Mouse (Mus musculus) hindbrain, embryonic 11.5 days (tissue): ENCODE measurements around the gene Eva1c. TPM values are rescaled to one million over a fixed set of nuclear protein-coding genes. Genes with fewer than 3 reads are reported as not detected.

ENCODE experiments used
- ATAC-seq: fragments of 200-750 bp; cut with Nextera tagmentation; 2 replicates; pipeline ENCODE4 v1.8.0; 2017; ENCODE audit warnings: mild to moderate bottlenecking, moderate TSS enrichment, moderate library complexity; ENCODE audit not compliant: low FRiP score
- DNase-seq: peaks from one replicate; pipeline ENCODE4 v3.0.0-alpha.2; 2015; ENCODE audit warnings: low spot score
- H3K27ac ChIP-seq: fragments of 300-500 bp; sonication (generic); 2 replicates; pipeline ENCODE4 v1.5.1; 2014; ENCODE audit warnings: mild to moderate bottlenecking, low read depth, low read length
- H3K27me3 ChIP-seq: fragments of 300-500 bp; sonication (generic); 2 replicates; pipeline ENCODE4 v1.6.1; 2014; ENCODE audit warnings: mild to moderate bottlenecking, low read length, moderate library complexity, mixed read lengths; ENCODE audit not compliant: control insufficient read depth, insufficient read depth
- H3K36me3 ChIP-seq: fragments of 300-500 bp; sonication (generic); 2 replicates; pipeline ENCODE4 v1.6.1; 2014; ENCODE audit warnings: mild to moderate bottlenecking, low read length, moderate library complexity, mixed read lengths; ENCODE audit not compliant: control insufficient read depth, insufficient read depth
- H3K4me1 ChIP-seq: fragments of 300-500 bp; sonication (generic); replicated peaks from 2 replicates; pipeline ENCODE4 v1.6.1; 2014; ENCODE audit warnings: low read length, mixed read lengths; ENCODE audit not compliant: control insufficient read depth, insufficient read depth
- H3K4me2 ChIP-seq: fragments of 300-500 bp; sonication (generic); replicated peaks from 2 replicates; pipeline ENCODE4 v1.6.1; 2014; ENCODE audit warnings: mild to moderate bottlenecking, low read depth, low read length
- H3K4me3 ChIP-seq: fragments of 300-500 bp; sonication (generic); 2 replicates; pipeline ENCODE4 v1.5.1; 2014; ENCODE audit warnings: low read depth, low read length
- H3K9ac ChIP-seq: fragments of 300-500 bp; sonication (generic); 2 replicates; pipeline ENCODE4 v1.6.1; 2014; ENCODE audit warnings: low read depth, low read length
- H3K9me3 ChIP-seq: fragments of 300-500 bp; sonication (generic); 2 replicates; pipeline ENCODE4 v1.6.1; 2016; ENCODE audit warnings: low read length; ENCODE audit not compliant: control insufficient read depth
- WGBS: fragments of 180-500 bp; shearing (Covaris S2); extraction: QIAGEN DNeasy Blood & Tissue Kit; methylation state at CpG from one replicate; pipeline ENCODE4 v1.1.7; 2014; 5-methylcytosine and 5-hydroxymethylcytosine counted together
- polyA plus RNA-seq: library from polyadenylated mRNA; unstranded; fragments of >200 nt; fragmentation: Nextera tagmentation; extraction: Ambion mirVana; gene quantifications from 2 replicates; pipeline ENCODE4 v1.2.1, GENCODE M21; 2014

Eva1c gene
- polyA plus RNA-seq, 1 experiment from 2014 or later = 1.9 TPM

DNA sequence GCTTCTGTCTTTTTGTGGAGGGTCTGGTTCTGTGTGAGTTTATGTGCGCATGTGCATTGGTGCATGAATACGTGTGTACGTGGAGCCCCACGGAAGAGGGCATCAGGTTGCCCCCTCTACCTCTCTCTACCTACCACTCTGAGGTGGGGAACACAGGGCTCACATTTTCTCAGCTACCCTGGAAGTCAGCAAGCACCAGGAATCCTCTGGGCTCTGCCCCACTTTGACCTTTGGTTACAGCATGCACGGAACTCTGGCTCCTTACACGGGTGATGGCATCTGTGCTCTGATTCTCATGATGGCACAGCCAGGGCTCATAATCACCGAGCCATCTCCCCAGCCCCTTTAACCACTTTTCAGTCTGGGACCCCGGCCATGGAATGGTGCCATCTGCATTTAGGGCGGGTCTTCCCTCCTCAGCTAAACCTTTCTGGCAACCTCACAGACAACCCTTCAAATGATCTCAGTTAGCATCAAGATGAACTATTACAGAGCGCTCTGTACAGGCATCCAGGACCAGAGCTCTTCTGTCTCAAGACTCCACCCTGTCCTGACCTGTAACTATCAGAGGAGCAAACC lies 37.0 kb downstream of the Eva1c start:
- ATAC-seq = no peak
- 87% methylated on average over 10 of the region's 10 CpGs for WGBS
- DNase-seq = no peak
- H3K36me3 ChIP-seq = no peaks in the 10 kb centered on the region
- no peaks in the 10 kb centered on the region; the same call in 1 of the 2 replicates for H3K27me3 ChIP-seq
- H3K27ac ChIP-seq = no peak overlapping the region
- H3K4me2 ChIP-seq = no peak overlapping the region
- H3K9ac ChIP-seq = no peak overlapping the region
- no peak overlapping the region for H3K4me3 ChIP-seq
- H3K9me3 ChIP-seq = no peaks in the 10 kb centered on the region
- H3K4me1 ChIP-seq = no peaks in the 10 kb centered on the region

DNA sequence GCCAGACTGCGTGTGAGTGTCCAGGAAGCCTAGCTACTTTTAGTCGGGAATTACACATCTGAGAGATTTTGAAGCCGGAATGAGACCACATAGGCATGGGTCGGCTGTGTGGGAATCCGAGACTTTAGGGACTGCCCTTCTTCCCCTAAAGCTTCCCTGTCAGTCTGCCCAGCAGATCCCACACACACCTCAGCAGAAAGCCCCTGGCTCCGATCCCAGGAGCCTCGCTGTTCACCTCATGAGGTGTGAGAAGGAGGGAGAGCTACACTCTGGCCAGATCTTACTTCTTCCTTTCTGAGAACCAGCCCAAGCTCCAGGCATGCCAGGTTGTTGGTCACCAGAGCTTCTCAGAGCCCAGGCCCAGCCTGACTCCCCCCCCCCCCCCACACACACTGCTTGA lies 38.2 kb downstream of the Eva1c start:
- 73% methylated on average over 7 of the region's 7 CpGs for WGBS
- ATAC-seq (no peak), DNase-seq (no peak)
- no peaks in the 10 kb centered on the region; the same call in 1 of the 2 replicates for H3K27me3 ChIP-seq
- no peak overlapping the region for H3K4me2 ChIP-seq
- no peaks in the 10 kb centered on the region for H3K36me3 ChIP-seq
- H3K27ac ChIP-seq = no peak overlapping the region
- no peak overlapping the region for H3K9ac ChIP-seq
- H3K4me1 ChIP-seq = no peaks in the 10 kb centered on the region
- H3K4me3 ChIP-seq = no peak overlapping the region
- H3K9me3 ChIP-seq = no peaks in the 10 kb centered on the region

GRCm38 (mm10) chr16:90865652-90866051 lies 39.1 kb downstream of the Eva1c start:
- DNase-seq (no peak), ATAC-seq (no peak)
- Histone ChIP-seq H3K9ac (no peak overlapping the region), H3K4me1 (no peaks in the 10 kb centered on the region), H3K4me2 (no peak overlapping the region), H3K27me3 (no peaks in the 10 kb centered on the region; the same call in 1 of the 2 replicates), H3K9me3 (no peaks in the 10 kb centered on the region), H3K36me3 (no peaks in the 10 kb centered on the region), H3K27ac (no peak overlapping the region), H3K4me3 (no peak overlapping the region)
- 73% methylated on average over 9 of the region's 9 CpGs for WGBS

- no peak overlapping the region for H3K9ac ChIP-seq
- 23% methylated on average over 7 of the region's 7 CpGs for WGBS
- H3K4me2 ChIP-seq = no peak overlapping the region
- no peaks in the 10 kb centered on the region for H3K36me3 ChIP-seq
- no peaks in the 10 kb centered on the region for H3K4me1 ChIP-seq
- ATAC-seq (no peak), DNase-seq (no peak)
- no peaks in the 10 kb centered on the region for H3K9me3 ChIP-seq
- H3K4me3 ChIP-seq = no peak overlapping the region
- no peaks in the 10 kb centered on the region; the same call in 1 of the 2 replicates for H3K27me3 ChIP-seq
- H3K27ac ChIP-seq = no peak overlapping the region
These were observed 41.6 kb downstream of the Eva1c start for GRCm38 (mm10) chr16:90868129-90868528.

DNA sequence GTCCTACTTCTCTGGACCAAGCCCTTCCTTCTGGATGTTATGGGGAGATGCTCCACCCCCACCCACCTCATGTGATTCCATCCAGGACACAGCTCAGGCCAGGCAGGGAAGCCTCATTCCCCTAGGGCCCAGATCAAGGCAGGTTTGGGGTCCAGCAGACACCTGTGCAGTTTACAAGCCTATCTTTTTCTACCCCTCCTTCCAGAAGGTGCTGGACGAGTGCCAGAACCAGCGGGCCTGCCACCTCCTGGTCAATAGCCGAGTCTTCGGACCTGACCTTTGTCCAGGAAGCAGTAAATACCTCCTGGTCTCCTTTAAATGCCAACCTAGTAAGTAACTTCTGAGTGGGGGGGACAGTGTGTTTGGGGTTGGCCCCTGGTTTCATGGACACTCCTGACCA lies 42.8 kb downstream of the Eva1c start:
- no peak overlapping the region for H3K4me3 ChIP-seq

DNA sequence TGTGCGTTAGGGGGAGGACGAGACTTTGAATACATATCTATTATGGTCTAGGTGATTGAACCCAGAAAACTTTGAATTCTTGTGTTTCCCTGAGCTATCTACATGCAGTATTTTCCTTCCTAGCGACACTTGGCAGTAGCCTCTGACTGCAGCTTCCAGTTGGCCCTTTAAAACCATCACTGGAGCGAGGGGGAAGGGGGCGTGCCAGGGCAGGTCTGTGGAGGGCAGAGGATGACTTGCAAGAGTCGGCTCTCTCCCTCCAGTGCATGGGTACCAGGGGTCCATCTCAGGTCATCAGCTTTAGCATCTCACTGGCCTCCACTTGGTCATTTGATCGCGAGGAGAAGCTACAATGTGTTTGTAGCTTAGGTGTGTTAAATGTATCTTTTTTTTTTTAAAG lies 46.4 kb downstream of the Eva1c start:
- Histone ChIP-seq H3K9me3 (no peaks in the 10 kb centered on the region), H3K27ac (no peak overlapping the region), H3K27me3 (no peaks in the 10 kb centered on the region), H3K4me3 (no peak overlapping the region), H3K9ac (no peak overlapping the region), H3K36me3 (no peaks in the 10 kb centered on the region), H3K4me1 (no peaks in the 10 kb centered on the region), H3K4me2 (no peak overlapping the region)
- no peak for ATAC-seq
- DNase-seq = no peak
- WGBS = 70% methylated on average over 8 of the region's 8 CpGs

More for the DNA sequence above, 42.8 kb downstream of the Eva1c start:
- H3K36me3 ChIP-seq = no peaks in the 10 kb centered on the region
- no peak overlapping the region for H3K4me2 ChIP-seq
- no peak overlapping the region for H3K27ac ChIP-seq
- DNase-seq (no peak), ATAC-seq (no peak)
- no peaks in the 10 kb centered on the region for H3K9me3 ChIP-seq
- no peak overlapping the region for H3K9ac ChIP-seq
- H3K4me1 ChIP-seq = no peaks in the 10 kb centered on the region
- 89% methylated on average over 4 of the region's 4 CpGs for WGBS
- H3K27me3 ChIP-seq = no peaks in the 10 kb centered on the region; the same call in 1 of the 2 replicates

DNA sequence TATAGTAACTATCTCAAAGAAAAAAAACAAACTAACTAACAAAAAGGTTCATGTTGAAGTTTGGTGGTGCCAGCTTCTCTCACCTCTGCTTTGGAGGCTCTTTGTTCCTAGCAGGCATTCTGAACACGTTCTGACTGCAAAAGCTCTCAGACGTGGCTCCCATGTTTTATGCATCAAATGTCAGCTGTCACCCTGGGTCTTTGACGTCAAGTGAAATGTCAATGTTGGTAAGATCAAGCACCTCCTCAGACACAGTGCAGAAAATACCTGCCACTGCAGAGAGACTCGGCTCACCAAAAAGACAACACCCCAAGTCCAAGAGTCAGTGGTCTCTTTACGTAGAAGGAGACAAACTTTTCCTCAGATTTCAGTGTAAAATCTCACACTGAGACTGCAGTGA lies 48.0 kb downstream of the Eva1c start:
- no peak overlapping the region for H3K4me2 ChIP-seq
- WGBS = 52% methylated on average over 5 of the region's 5 CpGs
- no peak overlapping the region for H3K9ac ChIP-seq
- DNase-seq (no peak), ATAC-seq (no peak)
- H3K4me1 ChIP-seq = no peaks in the 10 kb centered on the region
- no peaks in the 10 kb centered on the region for H3K27me3 ChIP-seq
- H3K4me3 ChIP-seq = no peak overlapping the region
- H3K9me3 ChIP-seq = no peaks in the 10 kb centered on the region
- no peak overlapping the region for H3K27ac ChIP-seq
- H3K36me3 ChIP-seq = no peaks in the 10 kb centered on the region

DNA sequence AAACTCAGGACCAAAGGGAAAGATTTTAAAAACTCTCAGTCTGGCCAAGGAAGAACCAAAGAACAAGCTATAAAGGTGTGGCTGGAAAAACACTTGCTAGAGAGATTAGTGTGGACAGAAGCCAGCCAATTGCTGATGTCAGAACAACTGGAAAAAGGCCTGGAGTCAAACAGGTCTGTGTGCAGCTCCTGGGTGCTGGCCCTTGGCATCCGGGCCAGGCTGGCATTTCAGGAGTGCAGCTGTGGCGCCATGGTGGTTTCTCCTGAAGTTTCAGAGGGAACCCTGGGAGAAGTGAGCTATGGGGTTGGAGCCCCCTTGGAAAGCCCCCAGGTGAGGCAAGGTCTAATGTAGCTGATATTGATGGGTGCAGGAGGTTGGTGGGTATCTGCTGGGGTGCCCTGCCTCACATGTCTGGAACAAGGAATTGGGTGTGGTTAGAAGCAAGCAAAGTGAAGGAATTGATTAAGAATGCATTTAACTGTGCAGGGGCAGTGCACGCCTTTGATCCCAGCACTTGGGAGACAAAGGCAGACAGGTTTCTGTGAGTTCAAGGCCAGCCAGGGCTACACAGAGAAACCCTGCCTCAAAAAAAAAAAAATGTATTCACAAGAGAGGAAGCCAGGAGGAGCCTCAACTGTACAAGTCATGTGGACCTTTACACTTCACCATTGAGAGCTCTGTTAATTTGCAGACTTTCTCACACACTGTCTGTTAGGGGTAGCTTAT lies 51.8 kb downstream of the Eva1c start:
- Histone ChIP-seq H3K9ac (no peak overlapping the region), H3K4me2 (no peak overlapping the region), H3K4me3 (no peak overlapping the region), H3K27ac (no peak overlapping the region), H3K27me3 (no peaks in the 10 kb centered on the region), H3K36me3 (no peaks in the 10 kb centered on the region), H3K9me3 (no peaks in the 10 kb centered on the region), H3K4me1 (no peaks in the 10 kb centered on the region)
- ATAC-seq (no peak), DNase-seq (no peak)
- WGBS = 89% methylated on average over 3 of the region's 3 CpGs

- ATAC-seq = no peak
- H3K4me3 ChIP-seq = no peak overlapping the region
- H3K9me3 ChIP-seq = no peaks in the 10 kb centered on the region
- WGBS = 75% methylated on average over 8 of the region's 8 CpGs
- H3K4me2 ChIP-seq = no peak overlapping the region
- H3K4me1 ChIP-seq = no peaks in the 10 kb centered on the region
- H3K27me3 ChIP-seq = no peaks in the 10 kb centered on the region
- no peaks in the 10 kb centered on the region for H3K36me3 ChIP-seq
- DNase-seq = no peak
- H3K27ac ChIP-seq = no peak overlapping the region
- H3K9ac ChIP-seq = no peak overlapping the region
These were observed 56.0 kb downstream of the Eva1c start for GRCm38 (mm10) chr16:90882501-90882977.
